Mouse (Mus musculus): ENCODE measurements around the gene Cwc22. TPM values are rescaled to one million over a fixed set of nuclear protein-coding genes. Genes with fewer than 3 reads are reported as not detected.

Cwc22 gene
- total and polyA plus RNA-seq, 2 experiments from 2014 or later = 9.0 to 9.6 TPM

DNA sequence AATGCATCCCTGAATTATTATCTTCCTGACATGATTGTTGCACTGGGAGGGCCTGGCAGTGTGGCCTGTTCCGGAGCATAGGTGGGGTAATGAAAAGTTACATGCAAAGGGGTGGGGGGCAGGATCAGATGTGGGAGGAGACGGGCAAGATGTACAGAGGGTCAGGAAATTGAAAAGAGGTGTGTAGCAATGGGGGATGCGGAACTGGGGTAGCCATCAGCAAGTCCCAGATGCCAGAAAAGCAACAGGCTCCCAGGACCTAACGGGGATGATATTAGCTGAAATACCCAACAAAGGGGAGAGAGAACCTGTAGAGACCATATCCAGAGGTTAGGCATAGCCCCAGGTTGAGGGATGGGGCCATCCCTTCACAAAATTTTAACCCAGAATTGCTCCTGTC, 34.0 kb downstream of the Cwc22 start:
- no peak overlapping the region for H3K4me3 ChIP-seq (ENCODE audit: low read length)
- WGBS = 93% methylated on average over 4 of the region's 4 CpGs
- no peak overlapping the region for H3K27ac ChIP-seq
- DNase-seq (ENCODE audit: low spot score) (no peak), ATAC-seq (no peak)
- H3K9me3 ChIP-seq (ENCODE audit: low read length) = no peaks in the 10 kb centered on the region
- H3K4me2 ChIP-seq (ENCODE audit: low read depth, low read length) = no peak overlapping the region
- H3K4me1 ChIP-seq (ENCODE audit: insufficient read depth, low read length) = no peaks in the 10 kb centered on the region
- TF ChIP-seq CTCF (IDR thresholded peaks at IDR 0.05; ENCODE audit: low read depth) = no peak
- no peaks in the 10 kb centered on the region for H3K27me3 ChIP-seq (ENCODE audit: insufficient read depth, low read length)
- H3K9ac ChIP-seq (replicated peaks; ENCODE audit: low read length) = no peak overlapping the region
- peaks cover 16% of the 10 kb centered on the region; the same call in 1 of the 2 replicates for H3K36me3 ChIP-seq (ENCODE audit: insufficient read depth, low read length)

DNA sequence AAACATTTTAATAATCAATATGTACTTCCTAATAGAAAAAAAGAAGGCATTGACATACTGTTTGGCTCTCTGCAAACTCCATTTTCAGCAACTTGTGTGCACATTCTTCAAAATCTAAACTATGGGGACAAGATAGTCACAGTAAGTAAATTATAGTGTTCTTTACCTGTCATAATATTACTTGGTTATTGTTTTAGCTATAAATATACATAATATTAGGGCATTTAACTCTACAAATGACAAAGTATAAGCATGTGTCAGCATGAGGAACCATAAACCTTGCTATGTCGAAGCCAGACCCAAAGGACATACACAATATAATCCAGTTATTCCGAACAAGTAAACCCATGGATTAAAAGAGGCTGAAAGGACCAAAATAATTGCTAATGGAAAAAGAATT, 34.7 kb downstream of the Cwc22 start:
- ATAC-seq = no peak
- no peak for TF ChIP-seq CTCF (IDR thresholded peaks at IDR 0.05; ENCODE audit: low read depth)
- Histone ChIP-seq H3K27me3 (ENCODE audit: insufficient read depth, low read length) (no peaks in the 10 kb centered on the region), H3K9me3 (ENCODE audit: low read length) (no peaks in the 10 kb centered on the region), H3K4me1 (ENCODE audit: insufficient read depth, low read length) (no peaks in the 10 kb centered on the region), H3K36me3 (ENCODE audit: insufficient read depth, low read length) (peaks cover 11% of the 10 kb centered on the region; the same call in 1 of the 2 replicates), H3K4me2 (ENCODE audit: low read depth, low read length) (no peak overlapping the region), H3K4me3 (ENCODE audit: low read length) (no peak overlapping the region), H3K9ac (replicated peaks; ENCODE audit: low read length) (no peak overlapping the region), H3K27ac (no peak overlapping the region)
- WGBS = 92% methylated on average over 2 of the region's 2 CpGs
- no peak for DNase-seq (ENCODE audit: low spot score)

DNA sequence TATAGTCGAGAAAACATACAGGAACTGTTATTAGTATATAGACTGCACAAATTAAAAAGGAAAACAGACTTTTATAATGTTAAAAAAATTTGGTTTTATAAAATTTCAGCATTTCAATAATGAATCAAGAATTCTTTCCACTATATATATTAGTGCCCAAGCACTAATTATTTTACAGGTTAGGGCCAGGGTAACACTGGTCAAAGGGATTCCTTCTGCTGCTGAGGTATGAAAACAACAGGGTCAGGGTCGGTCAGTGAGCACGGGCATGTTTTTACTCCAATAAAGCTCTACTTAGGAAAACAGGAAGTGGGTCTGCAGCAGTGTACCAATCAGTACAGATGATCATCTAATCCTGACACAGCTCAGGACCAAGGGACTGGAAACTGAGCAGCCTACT, 36.0 kb downstream of the Cwc22 start:
- Histone ChIP-seq H3K9ac (replicated peaks; ENCODE audit: low read length) (no peak overlapping the region), H3K36me3 (ENCODE audit: insufficient read depth, low read length) (peaks cover 10% of the 10 kb centered on the region; the same call in 1 of the 2 replicates), H3K4me3 (ENCODE audit: low read length) (no peak overlapping the region), H3K9me3 (ENCODE audit: low read length) (no peaks in the 10 kb centered on the region), H3K4me2 (ENCODE audit: low read depth, low read length) (no peak overlapping the region), H3K27ac (no peak overlapping the region), H3K27me3 (ENCODE audit: insufficient read depth, low read length) (no peaks in the 10 kb centered on the region), H3K4me1 (ENCODE audit: insufficient read depth, low read length) (no peaks in the 10 kb centered on the region)
- no peak for TF ChIP-seq CTCF (IDR thresholded peaks at IDR 0.05; ENCODE audit: low read depth)
- WGBS = 85% methylated on average over 3 of the region's 3 CpGs
- DNase-seq (ENCODE audit: low spot score) (no peak), ATAC-seq (no peak)

DNA sequence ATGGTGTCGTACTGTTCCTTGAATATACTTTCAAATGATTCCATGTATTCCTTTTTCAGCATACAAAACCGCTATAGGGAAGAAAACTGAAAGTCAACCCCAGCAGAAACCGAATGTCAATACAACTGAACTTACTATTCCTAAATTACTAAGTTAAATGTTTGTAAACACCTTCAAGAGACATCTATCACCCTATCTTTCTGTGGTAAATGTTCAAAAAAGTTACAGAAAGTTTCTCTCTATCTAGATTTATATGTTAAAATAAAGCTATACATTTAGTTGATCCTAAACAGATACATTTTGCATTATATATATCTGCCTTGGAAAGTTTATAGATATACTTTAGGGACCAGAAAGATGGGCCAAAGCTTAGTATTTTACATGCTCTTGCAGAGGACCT, 39.0 kb downstream of the Cwc22 start:
- H3K4me1 ChIP-seq (ENCODE audit: insufficient read depth, low read length) = no peaks in the 10 kb centered on the region
- H3K27me3 ChIP-seq (ENCODE audit: insufficient read depth, low read length) = no peaks in the 10 kb centered on the region
- no peak overlapping the region for H3K4me2 ChIP-seq (ENCODE audit: low read depth, low read length)
- no peak overlapping the region for H3K27ac ChIP-seq
- ATAC-seq (no peak), DNase-seq (ENCODE audit: low spot score) (no peak)
- H3K4me3 ChIP-seq (ENCODE audit: low read length) = no peak overlapping the region
- no peak for TF ChIP-seq CTCF (IDR thresholded peaks at IDR 0.05; ENCODE audit: low read depth)
- no peak overlapping the region for H3K9ac ChIP-seq (replicated peaks; ENCODE audit: low read length)
- H3K9me3 ChIP-seq (ENCODE audit: low read length) = no peaks in the 10 kb centered on the region
- H3K36me3 ChIP-seq (ENCODE audit: insufficient read depth, low read length) = peaks cover 19% of the 10 kb centered on the region
- 93% methylated on average over 3 of the region's 3 CpGs for WGBS

DNA sequence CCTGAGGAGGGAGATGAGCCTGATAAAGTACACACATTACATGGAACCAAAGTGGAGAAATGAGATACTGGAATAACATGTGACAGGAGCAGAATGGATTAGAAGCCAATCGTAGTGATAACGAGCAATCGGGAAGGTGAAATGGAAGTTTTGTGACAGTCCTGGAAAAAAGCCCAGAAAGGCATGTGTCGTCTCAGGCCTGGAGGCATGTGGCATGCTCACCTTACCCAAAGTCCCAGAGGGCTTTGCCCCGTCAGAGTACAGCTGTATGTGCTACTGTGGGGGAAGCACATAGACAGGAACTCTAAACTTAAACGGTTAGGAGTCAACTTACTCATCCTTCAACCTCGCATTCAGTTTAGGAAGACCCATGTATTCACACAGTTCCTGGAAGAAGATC, 41.2 kb downstream of the Cwc22 start:
- Histone ChIP-seq H3K4me1 (ENCODE audit: insufficient read depth, low read length) (no peaks in the 10 kb centered on the region), H3K4me2 (ENCODE audit: low read depth, low read length) (no peak overlapping the region), H3K9me3 (ENCODE audit: low read length) (no peaks in the 10 kb centered on the region), H3K27me3 (ENCODE audit: insufficient read depth, low read length) (no peaks in the 10 kb centered on the region), H3K36me3 (ENCODE audit: insufficient read depth, low read length) (peaks cover 19% of the 10 kb centered on the region), H3K9ac (replicated peaks; ENCODE audit: low read length) (no peak overlapping the region), H3K27ac (no peak overlapping the region), H3K4me3 (ENCODE audit: low read length) (no peak overlapping the region)
- TF ChIP-seq CTCF (IDR thresholded peaks at IDR 0.05; ENCODE audit: low read depth) = no peak
- DNase-seq (ENCODE audit: low spot score) = no peak
- WGBS = 79% methylated on average over 7 of the region's 7 CpGs
- ATAC-seq = no peak

DNA sequence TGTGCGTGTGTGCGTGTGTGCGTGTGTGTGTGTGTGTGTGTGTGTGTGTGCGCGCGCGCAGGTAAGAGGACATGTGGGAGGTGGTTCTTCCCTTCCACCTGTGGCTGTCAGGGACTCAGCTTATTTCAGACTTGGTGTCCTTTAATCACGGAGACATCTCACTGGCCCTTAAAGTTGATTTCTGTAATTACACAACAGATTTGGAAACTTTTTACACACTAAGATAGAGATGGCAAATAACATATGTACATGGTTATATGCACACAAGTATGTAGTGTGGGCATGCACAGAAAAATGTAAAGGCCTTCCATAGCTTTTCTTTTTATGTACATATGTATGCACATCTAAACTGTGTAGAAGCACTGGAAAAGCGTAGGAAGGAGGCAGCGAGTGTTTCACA, 41.7 kb downstream of the Cwc22 start:
- no peak overlapping the region for H3K9ac ChIP-seq (replicated peaks; ENCODE audit: low read length)
- H3K9me3 ChIP-seq (ENCODE audit: low read length) = no peaks in the 10 kb centered on the region
- no peak for TF ChIP-seq CTCF (IDR thresholded peaks at IDR 0.05; ENCODE audit: low read depth)
- DNase-seq (ENCODE audit: low spot score) = no peak
- peaks cover 19% of the 10 kb centered on the region for H3K36me3 ChIP-seq (ENCODE audit: insufficient read depth, low read length)
- no peak for ATAC-seq
- H3K4me2 ChIP-seq (ENCODE audit: low read depth, low read length) = no peak overlapping the region
- WGBS = 96% methylated on average over 10 of the region's 10 CpGs
- no peaks in the 10 kb centered on the region for H3K27me3 ChIP-seq (ENCODE audit: insufficient read depth, low read length)
- no peak overlapping the region for H3K27ac ChIP-seq
- no peaks in the 10 kb centered on the region for H3K4me1 ChIP-seq (ENCODE audit: insufficient read depth, low read length)
- no peak overlapping the region for H3K4me3 ChIP-seq (ENCODE audit: low read length)

DNA sequence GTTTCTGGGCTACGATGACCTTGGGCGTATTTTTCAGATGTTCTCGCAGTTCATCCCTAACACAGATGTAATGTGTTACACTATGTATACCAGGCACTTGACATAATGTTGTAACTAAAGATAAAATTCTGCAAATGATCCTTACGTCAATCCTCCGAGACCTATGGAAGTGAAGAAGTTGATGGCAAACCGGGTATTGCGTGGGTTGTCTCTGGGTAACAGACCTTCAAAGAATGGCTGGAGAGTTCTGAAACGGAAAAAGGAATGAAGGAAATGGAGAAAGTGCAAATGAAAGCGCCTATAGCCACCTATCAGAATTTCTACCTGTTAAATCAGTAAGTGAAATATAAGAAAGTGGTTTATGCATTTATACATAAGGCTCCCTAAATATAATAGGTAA, 42.2 kb downstream of the Cwc22 start:
- no peaks in the 10 kb centered on the region for H3K4me1 ChIP-seq (ENCODE audit: insufficient read depth, low read length)
- no peak overlapping the region for H3K4me2 ChIP-seq (ENCODE audit: low read depth, low read length)
- H3K9me3 ChIP-seq (ENCODE audit: low read length) = no peaks in the 10 kb centered on the region
- H3K4me3 ChIP-seq (ENCODE audit: low read length) = no peak overlapping the region
- ATAC-seq (no peak), DNase-seq (ENCODE audit: low spot score) (no peak)
- 96% methylated on average over 9 of the region's 9 CpGs for WGBS
- TF ChIP-seq CTCF (IDR thresholded peaks at IDR 0.05; ENCODE audit: low read depth) = no peak
- no peaks in the 10 kb centered on the region for H3K27me3 ChIP-seq (ENCODE audit: insufficient read depth, low read length)
- no peak overlapping the region for H3K27ac ChIP-seq
- no peak overlapping the region for H3K9ac ChIP-seq (replicated peaks; ENCODE audit: low read length)
- peaks cover 20% of the 10 kb centered on the region for H3K36me3 ChIP-seq (ENCODE audit: insufficient read depth, low read length)
